Mouse (Mus musculus) spleen, postnatal 14 days (tissue): ENCODE data around the gene Slc2a10.

ENCODE experiments used
- DNase-seq, 2 experiments: peaks; one replicate each; pipeline ENCODE4 v3.0.0; 2021 to 2022; ENCODE audit warnings: low spot score in 2 of 2

Slc2a10 gene

DNA sequence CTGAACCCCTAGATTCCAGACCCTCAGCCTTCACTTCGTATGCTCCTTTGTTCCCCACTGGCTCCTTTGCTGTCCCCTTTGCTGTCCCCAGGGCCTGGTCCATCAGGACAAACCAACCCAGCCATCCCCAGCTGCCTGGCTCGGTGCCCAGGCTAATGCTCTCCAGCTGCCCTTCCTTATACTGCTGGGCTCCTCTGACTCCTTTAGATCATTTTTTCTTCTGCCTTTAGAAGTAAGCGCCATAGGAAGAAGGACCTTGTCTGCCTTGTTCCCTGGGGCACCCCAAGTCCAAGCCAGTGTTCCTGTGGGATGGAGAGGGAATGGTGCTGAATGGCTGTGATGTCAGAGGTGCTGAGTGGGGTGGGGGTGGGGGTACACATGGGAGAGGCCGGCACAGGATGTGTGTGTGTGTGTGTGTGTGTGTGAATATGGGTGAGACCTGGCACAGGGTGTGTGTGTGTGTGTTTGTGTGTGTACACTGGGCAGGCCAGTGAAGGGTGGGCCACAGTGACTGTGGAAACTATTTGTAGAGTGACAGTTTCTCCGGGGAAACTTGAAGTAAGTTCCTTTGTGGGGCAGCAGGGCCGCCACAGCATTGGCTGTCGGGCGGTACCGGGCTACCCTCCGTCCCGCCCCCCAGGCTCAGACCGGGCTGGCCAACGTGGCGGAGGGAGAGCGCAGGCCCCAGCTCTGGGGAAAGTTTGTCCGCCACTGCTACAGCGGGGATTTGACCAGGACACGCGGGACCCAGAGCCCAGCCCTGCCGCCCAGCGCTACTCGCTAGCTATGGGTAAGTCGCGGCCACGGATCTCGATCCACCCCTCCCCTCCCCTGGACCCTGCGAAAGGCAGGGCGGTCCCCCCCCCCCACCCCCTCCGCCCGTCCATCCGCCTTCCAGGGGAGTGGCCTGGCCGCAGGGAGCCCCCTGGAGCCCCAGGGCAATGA is at the start of gene Slc2a10:
TSS of gene Slc2a10 (plus strand) at position 529 of the 945 bp plus-strand sequence.
- DNase-seq: no peak

DNA sequence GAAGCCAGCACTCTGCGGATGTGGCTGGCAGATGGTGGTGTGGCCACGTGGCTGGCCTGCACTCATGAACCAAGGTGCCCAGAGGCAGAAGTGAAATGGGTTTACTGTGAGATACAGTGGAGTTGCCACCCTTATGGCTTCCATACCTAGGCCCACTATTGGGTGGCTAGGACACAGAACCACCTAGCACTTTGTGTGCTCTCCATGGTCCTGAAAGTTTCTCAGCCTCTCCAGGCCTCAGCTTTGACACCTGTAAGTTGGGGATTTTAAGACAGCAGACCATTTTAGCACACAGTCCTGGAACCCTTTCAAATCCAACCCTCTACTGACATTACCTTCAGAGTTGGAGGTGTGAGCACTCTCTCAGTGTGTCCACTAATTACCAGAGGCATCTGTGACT is 46.9 kb upstream of the Slc2a10 start:
- DNase-seq: no peak

DNA sequence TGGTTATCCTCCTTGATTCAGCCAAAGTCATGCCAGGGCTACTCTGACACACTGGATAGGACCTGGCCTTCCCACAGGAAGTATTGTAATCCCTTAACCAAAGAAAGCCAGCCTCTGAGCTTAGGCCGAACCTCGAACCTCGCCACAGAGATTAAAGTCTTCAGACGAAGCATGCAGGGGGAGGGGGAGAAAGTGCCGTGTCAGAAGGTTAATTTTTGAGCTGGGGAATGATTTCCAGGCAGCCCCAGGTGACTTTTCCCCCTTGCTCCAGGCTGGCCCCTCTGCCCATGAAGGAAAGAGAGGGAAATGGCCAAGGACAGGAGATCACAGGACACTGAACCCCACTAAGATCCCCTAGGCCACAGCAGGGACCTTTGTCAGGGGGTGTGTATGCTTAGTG is 45.4 kb upstream of the Slc2a10 start:
- DNase-seq: no peak

DNA sequence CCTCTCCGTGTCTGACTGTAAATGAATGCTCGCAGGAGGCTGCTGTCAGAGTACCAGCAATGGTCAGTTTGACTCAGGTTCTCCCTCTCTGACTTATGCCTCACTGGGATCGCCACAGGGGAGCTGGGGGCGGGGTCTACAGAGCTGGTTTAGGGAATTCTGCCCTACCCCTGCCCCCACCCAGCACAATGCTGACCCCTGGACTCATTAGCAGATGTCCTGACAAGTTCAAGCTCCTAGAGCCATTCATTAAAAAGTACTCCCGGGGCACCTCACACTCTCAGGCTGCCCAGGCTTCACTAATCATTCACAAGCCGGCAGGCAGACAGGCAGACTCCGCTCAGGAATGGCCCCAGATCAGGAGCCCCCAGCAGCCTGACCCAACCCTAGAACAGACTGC is 43.9 kb upstream of the Slc2a10 start:
- DNase-seq: no peak

DNA sequence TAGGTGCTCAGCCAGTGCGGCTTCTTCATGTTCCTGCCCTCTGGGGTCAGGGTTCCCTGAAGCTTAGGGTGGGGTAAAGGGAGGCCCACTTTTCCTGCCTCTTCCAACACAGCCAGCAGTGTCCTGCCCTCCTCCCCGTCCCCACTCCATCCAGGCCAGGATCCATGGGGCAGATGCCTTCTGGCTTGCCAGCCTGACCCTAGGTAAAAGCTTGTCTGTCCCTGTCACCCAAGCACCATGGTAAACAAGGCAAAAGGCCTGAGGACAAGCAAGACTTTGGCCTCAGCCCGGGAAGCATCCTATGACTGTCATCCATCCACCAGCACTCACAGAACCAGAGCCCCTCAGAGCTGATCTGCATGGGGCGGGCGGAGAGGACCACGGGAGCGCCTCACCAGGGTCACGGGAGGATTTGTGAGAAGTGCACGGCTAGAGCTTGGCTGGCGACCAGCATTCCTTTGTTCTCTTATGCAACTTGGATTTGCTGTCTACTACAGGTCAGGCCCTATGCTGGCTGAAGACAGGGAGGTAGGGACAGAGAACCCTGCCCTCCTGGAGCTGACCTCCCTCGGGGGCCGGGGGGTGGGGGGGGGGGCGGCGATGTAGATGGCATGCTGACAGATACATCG is 35.6 kb upstream of the Slc2a10 start:
- no peak for DNase-seq

DNA sequence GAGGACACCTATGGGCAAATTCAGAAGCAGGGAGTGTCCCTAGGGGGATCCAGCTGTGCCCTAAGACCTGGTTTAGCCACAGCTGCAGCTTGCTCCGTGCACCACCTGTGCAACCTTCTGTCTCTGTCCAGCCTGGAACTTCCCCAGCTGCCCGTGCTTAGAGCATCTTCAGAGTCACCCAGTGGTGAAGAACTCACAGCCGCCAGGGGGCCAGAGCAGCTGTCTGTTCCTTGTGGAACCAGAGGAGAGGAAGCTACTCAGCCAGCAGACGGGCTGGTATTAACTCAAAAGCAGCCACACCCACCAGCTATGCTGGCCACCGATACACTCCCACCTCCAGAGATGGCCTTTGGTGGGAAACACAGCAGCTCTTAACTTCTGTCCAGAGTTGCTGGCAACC is 33.4 kb upstream of the Slc2a10 start:
- no peak for DNase-seq

DNA sequence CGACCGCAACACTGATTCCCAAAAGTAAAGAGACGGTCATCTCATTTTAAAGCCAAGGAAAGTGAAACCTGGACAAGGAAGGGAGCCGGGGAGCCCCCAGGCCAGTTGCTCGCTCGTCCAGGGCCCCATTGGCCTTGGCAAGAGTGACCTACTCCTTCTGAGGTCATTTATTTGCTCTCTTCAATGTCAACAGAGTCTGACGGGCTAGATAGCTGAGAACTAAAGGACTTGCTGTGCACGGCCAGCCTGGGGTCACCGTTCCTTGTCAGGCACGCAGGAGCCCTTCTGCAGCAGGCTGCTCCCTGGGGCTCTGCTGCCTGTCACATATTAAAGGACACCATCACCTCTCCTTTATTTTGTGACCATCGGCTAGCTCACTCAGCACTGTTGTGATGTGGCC is 31.6 kb upstream of the Slc2a10 start:
- DNase-seq: no peak

DNA sequence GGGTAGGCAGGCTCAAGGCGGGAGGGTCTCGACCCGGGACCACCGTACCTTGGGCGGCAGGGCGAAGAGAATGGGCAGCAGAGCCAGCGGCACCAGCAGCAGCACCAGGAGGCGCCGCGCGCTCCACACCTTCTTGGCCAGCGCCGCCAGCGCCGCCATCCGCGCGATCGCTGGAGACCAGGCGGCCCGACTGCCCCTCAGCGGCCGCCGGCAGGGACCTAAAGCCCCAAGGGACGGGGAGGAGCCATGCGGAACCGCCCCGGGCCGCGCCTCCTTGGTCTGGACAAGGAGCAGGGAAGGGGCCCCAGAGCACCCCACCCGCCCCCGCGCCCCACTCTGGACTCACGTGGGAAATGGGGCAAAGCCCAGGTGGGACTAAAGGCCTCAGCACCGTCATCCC is 30.6 kb upstream of the Slc2a10 start, which contains the start of gene Slc13a3:
TSS of gene Slc13a3 (minus strand) at position 228 of the 400 bp plus-strand sequence.
- DNase-seq: no peak

DNA sequence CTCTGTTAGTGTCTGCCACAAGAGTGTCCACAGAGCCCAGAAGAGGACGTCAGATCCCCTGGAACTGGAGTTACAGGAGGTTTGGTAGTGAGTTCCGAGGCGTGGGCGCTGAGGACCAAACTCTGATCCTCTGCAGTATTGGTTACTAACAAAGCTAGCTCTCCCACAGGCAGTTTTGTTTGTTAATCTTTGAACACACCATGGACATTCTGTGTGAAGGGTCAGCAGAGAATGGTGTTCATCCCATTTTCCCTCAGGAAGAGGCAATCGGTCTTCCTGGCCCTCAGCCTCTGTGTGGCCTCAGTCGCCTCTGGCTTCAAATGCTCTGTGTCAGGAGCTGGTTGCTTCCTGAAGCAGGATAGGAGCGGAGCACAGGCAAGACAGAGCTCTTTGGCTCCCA is 28.2 kb upstream of the Slc2a10 start:
- no peak for DNase-seq

DNA sequence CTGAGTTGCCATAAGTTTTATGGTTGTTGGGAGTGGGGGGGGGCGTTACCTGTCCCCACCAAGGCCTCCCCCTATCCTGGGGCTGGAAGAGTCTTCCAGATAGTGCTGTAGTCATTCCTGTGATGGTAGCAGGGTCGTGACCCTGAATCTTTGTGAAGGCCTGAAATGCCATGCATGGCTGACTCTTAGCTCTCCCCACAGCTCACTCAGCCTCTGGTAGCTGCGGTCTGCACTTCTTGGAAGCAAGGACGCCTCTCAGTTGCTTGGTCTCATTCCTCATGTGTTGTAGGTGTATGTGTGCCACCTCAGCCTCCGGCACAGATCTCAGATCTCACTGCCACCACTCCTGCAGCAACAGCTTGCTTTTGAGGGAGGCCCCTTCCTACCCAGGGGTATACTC is 27.7 kb upstream of the Slc2a10 start:
- no peak for DNase-seq

DNA sequence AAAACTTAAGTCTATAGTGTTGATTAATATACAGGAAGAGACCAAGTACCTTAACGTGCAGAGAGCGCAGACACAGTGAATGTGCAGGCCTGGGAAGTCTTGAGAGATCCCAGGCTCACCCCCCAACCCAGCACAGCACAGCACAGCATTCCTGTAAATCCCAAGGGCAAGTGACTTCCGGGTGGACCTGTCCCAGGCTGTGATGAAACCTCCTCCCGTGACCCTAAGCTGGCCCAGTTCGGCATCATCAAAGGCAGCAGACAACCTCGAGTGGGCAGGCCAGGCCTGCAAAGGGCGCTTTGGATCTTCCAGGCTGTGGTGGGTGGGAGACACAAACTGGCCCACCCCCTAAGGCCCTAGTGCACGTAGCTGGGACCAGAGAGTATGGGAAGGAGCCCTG is 21.6 kb upstream of the Slc2a10 start:
- DNase-seq: no peak

DNA sequence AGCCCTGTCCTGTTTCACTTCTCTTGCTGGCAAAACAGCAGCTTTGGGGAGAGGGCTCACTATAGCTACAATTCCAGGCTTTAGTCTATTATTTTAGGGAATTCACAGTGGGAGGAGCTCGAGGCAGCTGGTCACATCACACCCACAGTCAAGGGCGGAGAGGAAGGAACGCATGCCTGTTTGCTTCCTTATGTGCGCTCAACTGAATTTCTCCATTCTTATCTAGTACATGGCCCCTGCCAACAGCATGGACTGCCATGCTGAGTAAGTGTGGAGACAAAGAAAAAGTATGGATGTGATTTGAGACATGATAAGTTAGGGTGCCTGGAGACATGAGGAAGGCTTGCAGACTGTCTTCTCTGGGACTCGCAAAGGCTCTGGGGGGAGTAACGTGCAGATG is 19.4 kb upstream of the Slc2a10 start:
- no peak for DNase-seq

DNA sequence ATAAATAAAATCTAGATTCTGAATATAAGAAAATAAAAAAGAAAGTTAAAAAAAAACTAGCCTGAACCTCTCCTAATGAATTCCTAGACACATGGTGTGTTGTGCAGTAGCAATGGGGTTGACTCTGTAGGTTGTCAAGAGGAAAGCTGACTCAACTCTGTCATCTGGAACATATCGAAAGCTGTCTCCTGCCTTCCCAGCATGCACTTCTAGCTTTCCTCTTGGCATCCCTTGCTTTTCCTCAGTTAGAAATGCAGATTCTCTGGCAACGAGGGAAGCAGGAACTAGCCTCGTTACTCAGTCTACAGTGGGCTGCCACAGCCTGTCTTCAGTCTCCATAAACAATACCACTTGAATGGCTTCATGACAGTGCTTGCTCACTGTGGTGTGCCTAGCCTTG is 17.8 kb upstream of the Slc2a10 start:
- DNase-seq: no peak

DNA sequence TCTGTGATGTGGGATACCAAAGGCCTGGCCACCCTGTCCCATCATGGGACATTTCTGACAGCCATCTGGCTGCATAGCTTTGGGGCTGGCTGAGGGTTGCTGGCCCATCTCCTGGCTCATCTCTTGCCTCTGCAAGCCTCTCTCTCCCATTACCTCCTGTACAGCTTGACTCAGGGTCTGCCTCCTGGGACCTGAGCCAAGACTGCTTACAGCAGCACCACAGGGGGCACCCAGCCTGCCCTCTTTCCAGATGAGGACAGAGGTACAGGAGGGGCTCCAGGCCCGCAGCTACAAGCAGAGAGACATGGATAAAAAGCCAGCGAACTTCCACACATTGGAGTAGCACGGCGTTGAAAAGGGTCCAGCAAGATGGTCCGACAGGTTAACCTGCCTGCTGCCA is 17.2 kb upstream of the Slc2a10 start:
- no peak for DNase-seq

DNA sequence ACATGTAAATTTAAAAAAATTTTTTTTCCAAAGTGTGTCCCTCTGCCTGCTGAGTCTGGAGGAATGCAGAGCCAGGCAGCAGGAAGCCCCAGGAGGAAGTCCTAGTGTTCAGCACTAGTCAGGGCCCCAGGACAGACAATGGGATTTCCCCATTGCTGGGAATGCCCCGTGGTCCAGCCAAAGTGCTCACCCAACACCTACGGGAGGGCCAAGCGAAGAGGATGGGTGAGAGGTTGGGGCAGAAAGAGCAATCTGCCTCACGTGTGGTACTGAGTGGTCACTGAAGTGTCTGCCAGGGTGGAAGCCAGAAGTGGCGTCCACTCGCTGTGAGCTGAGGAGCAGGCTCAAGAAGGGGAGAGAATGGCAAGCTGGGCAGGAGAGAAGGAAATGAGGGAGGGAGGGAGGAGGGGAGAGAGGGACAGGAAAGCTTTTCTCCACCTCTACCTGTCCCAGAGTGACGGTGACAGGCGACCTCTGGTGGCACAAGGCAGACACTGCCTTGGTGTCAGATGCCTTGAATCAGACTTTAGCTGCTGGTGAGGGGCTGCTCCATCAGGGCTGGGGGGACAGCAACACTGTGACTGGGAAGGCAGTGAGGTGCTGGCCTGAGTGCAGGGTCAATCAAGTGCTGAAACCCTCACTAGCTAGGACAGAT is 16.6 kb upstream of the Slc2a10 start:
- DNase-seq: peak in 1 of 2 experiments; percentile 29

DNA sequence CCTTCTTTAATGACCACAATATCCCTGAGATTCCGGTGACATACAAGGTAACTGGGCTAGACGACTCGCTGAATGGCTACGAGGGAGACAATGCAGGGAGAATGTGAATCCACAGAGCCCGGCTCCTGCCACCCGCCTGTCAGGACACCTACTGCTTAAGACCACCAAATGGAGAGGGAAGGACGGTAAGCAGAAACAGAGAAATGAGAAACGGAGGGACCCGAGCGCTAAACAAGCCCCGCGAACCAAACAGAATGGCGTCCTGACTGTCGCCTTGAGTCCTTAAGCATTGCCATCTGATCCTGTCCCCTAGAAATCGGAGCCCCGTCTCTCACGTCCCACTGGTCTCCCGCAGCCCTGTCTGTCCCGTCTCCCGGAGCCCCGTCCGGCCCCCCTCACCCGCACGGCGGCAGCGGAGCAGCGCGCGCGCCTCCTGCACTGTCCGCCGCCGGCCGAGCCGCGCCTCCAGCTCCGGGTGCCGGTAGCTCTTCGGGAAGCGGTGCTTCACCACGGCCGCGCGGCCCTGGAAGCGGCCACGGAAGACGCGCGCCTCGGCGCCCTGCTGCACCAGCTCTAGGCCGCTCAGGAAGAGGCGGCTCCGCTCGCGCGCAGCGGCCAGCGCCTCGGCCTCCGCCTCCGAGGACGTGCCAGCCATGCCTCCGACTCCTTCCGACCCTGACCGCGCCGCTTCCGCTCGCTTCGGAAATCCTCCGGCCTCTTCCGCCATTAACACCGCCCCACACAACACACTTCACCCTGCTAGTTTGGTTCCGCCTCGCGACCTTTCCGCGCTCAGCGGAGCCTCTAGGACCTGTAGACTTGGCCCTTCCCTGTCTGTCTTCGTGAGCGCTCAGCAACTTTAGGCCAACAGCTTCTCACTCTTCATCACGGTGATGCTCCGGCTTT is 10.7 kb upstream of the Slc2a10 start, which contains the start of gene Trp53rka:
TSS of gene Trp53rka (minus strand) at position 677 of the 906 bp plus-strand sequence.
- DNase-seq: peak; percentile 41 to 68

DNA sequence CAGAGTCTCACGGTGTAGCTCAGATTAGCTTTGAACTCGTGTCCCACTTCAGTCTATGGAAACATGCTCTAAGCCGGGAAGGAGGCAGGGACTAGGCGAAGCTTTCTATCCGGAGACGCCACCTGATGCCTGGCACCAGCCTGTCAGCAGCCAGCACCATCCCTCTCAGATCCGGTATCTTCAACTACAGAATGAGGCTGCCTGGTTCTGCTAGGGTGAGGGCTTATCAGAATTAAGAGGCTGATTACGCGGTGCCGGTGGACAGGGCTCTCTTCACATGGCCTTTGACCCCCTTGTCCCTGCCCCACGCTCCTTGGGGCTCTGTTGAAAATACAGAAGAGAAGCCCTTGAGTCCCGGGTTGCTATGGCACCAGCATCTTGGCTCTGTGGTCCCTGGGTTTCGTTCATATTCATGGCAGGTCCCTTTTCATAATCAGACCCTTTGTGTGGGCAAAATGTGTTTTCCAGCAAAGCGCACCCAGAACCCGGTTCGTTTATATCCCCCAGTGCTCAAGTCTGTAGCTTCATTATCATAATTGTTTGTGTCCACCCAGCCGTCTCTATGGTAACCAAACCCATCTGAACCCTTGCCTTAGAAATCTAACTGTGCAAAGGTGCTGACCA is 9.9 kb upstream of the Slc2a10 start:
- no peak for DNase-seq

DNA sequence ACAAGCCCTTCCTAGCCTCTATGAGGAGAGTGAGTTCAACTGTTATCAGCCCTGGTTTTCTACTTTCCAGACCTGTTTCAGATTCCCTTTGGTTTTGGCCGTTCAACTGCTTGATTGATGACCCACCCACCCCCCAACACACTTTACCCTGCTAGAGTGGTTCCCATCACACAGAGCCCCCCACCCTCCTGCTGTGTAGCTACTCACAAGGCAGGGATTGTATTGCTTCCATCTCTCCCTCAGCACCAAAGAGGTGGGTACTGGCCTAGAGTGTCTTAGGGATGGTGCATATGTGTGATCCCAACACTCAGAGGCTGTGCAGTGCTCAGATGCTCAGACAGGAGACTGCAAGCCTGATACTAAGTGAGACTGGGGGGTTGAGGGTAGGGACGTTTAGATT is 9.1 kb upstream of the Slc2a10 start:
- DNase-seq: no peak

DNA sequence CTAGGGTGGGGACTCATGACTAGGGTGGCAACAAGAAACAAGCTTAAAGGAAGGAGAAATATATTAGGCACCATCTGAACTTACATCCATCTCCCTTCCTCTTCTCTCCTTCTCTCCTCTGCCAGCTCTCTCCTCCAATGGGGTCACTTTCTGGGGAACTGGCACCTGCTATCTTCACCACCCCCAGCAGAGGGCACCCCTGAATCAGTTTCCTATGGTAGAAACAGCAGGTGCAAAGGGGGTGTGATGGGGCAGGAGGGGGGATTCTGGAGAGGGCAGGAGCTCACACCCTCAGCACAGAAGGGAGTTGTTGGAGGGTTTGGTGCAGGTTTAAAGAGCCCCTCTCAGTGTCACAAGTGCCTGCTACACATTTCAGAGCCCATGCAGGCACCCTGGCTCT is 7.3 kb upstream of the Slc2a10 start:
- peak in 1 of 2 experiments; percentile 42 for DNase-seq

DNA sequence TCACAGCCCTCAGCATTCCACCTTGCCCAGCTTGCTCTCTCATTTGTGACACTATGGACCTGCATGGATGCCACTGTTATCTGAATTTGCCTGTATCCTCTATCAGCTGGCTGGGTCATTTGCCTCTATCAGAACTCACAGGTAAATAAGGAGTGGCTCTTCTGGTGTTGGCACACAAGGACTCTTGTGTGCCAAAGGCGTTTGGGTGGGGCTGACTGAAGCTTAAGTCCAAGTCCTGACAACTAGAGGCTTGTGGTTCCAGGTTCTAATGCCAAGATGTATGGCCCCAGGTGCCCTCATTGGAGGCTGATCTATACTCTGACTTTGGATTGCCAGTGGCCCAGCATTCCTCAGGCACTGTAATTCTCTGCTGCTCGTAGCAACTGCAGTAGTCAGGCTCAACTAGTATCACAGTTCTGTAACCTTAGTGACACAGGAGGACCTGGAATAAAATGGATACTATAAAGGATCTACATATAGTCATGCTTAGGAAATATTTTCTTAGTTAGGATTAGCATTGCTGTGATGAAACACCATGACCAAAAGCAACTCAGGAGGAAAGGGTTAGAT is 5.8 kb upstream of the Slc2a10 start:
- no peak for DNase-seq

DNA sequence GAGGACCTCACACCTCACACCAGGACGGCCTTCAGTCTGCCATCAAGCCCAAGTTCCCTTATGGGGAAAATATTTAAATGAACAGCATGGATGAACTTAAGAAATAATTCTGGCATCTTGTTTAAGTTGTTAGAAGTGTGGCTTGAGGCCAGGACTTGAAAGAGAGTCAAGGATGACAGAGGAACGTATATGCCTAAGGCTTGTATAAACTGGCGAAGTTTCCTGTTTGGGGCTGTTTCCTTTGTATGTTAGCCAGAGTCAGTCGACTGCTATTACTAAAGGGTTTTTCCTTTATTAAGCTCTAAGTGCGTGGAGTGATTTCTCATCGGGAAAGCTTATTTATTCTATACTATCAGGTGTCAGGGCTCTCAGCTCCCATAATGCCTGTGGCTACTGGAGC is 4.8 kb upstream of the Slc2a10 start:
- DNase-seq: no peak
